ENCODE assay signal across 20 mouse cellular contexts in genomic region chr11:81750876-81751275, GRCm38 (mm10).
DNase-seq lines count a peak whose midpoint lies in the region; ATAC-seq and TF ChIP-seq lines count a peak whose summit lies in the region.
"Had no signal": no experiment of that assay in that cellular context is flagged by ENCODE, and none has a peak within 500 bp of the region (broad histone marks: within the 10 kb centered on the region; RNA-seq: fewer than 3 reads in every experiment).

No protein-coding gene starts in this region.

- H3K27ac ChIP-seq in cerebellum, adult 2 months (ENCODE audit: insufficient read depth, low read length), result no peak overlapping the region
- H3K27ac ChIP-seq in heart, embryonic 10.5 days, result no peak overlapping the region
- no peak overlapping the region for H3K27ac ChIP-seq in midbrain, embryonic 11.5 days (ENCODE audit: low read depth, low read length)
- no peak overlapping the region for H3K27ac ChIP-seq in midbrain, embryonic 10.5 days (replicated peaks)

- no peaks in the 10 kb centered on the region; the same call in none of the 2 replicates for H3K4me1 ChIP-seq in cerebellum, adult 2 months (ENCODE audit: control insufficient read depth, insufficient read depth, low read length)
- no peaks in the 10 kb centered on the region for H3K4me1 ChIP-seq in heart, embryonic 10.5 days
- H3K4me1 ChIP-seq in midbrain, embryonic 11.5 days (ENCODE audit: control insufficient read depth, insufficient read depth, low read length), result no peaks in the 10 kb centered on the region
- H3K4me1 ChIP-seq in midbrain, embryonic 10.5 days, result no peaks in the 10 kb centered on the region

- H3K9ac ChIP-seq in midbrain, embryonic 11.5 days (ENCODE audit: low read length), result no peak overlapping the region

- WGBS in cerebellum, adult 2 months, result 79% methylated on average over 5 of the region's 5 CpGs
- WGBS in heart, embryonic 10.5 days, result 87% methylated on average over 5 of the region's 5 CpGs
- WGBS in midbrain, embryonic 11.5 days, result 88% methylated on average over 5 of the region's 5 CpGs
- 92% methylated on average over 5 of the region's 5 CpGs for WGBS in midbrain, embryonic 10.5 days

- 0 out of 2 replicates have a peak, but pooled peaks cover 5% of the 10 kb centered on the region for H3K9me3 ChIP-seq in heart, embryonic 10.5 days
- no peaks in the 10 kb centered on the region for H3K9me3 ChIP-seq in midbrain, embryonic 11.5 days (ENCODE audit: control insufficient read depth, low read length)
- peaks cover 9% of the 10 kb centered on the region for H3K9me3 ChIP-seq in midbrain, embryonic 10.5 days (replicated peaks)

- DNase-seq in cerebellum, postnatal 10 days, result peak; percentile 49 to 64
- DNase-seq in cerebellum, adult 2 months, result no peak
- DNase-seq in heart, adult 11 months, result peak; percentile 28
- DNase-seq in heart, embryonic 10.5 days (ENCODE audit: low spot score), result no peak
- DNase-seq in midbrain, embryonic 11.5 days (ENCODE audit: low spot score, missing footprints), result peak; percentile 19
- no peak for DNase-seq in midbrain, embryonic 10.5 days (ENCODE audit: low spot score)
- DNase-seq: adrenal gland, adult 2 months; adrenal gland, adult 8-10 months; adrenal gland, postnatal 10 days; adrenal gland, postnatal 14 days; adrenal gland, postnatal 25 days; adrenal gland, postnatal 36 days; B cell, adult 2 months; cerebellum, adult 11 months; cerebellum, adult 11-12 months; cerebellum, adult 18-20 months had no signal

- no peak overlapping the region for H3K4me3 ChIP-seq in cerebellum, adult 2 months (replicated peaks; ENCODE audit: insufficient read depth, low read depth, low read length)
- H3K4me3 ChIP-seq in heart, embryonic 10.5 days, result no peak overlapping the region
- no peak overlapping the region for H3K4me3 ChIP-seq in midbrain, embryonic 11.5 days (ENCODE audit: low read depth, low read length)
- no peak overlapping the region for H3K4me3 ChIP-seq in midbrain, embryonic 10.5 days

- no peak for TF ChIP-seq POLR2A in cerebellum, adult 2 months (IDR thresholded peaks at IDR 0.05; ENCODE audit: borderline replicate concordance, insufficient read depth, low read length)

- ATAC-seq in midbrain, embryonic 11.5 days (ENCODE audit: low FRiP score), result no peak
- ATAC-seq: activated CD4-positive, CD25-positive, alpha-beta regulatory T cell, adult 4 months; CD4-positive, CD25-positive, alpha-beta regulatory T cell, adult 4 months; Patski had no signal

- no peaks in the 10 kb centered on the region for H3K36me3 ChIP-seq in heart, embryonic 10.5 days
- H3K36me3 ChIP-seq in midbrain, embryonic 11.5 days (ENCODE audit: control insufficient read depth, insufficient read depth, low read length), result no peaks in the 10 kb centered on the region
- H3K36me3 ChIP-seq in midbrain, embryonic 10.5 days, result no peaks in the 10 kb centered on the region
- H3K36me3 ChIP-seq: G1E had no signal

- no peak overlapping the region for H3K4me2 ChIP-seq in midbrain, embryonic 11.5 days

- no peak for TF ChIP-seq CTCF in cerebellum, adult 2 months (IDR thresholded peaks at IDR 0.05; ENCODE audit: borderline replicate concordance, insufficient read depth, low read depth, low read length)

- no peaks in the 10 kb centered on the region for H3K27me3 ChIP-seq in cerebellum, adult 2 months (ENCODE audit: control insufficient read depth, insufficient read depth, low read length)
- H3K27me3 ChIP-seq in heart, embryonic 10.5 days (ENCODE audit: insufficient read depth, poor library complexity, severe bottlenecking), result no peaks in the 10 kb centered on the region
- H3K27me3 ChIP-seq in midbrain, embryonic 11.5 days (ENCODE audit: control insufficient read depth, insufficient read depth, low read length), result no peaks in the 10 kb centered on the region
- no peaks in the 10 kb centered on the region for H3K27me3 ChIP-seq in midbrain, embryonic 10.5 days (ENCODE audit: low read depth, poor library complexity, severe bottlenecking)

Comparison
In these comparisons a context has a peak if more than half of its experiments do, and no peak if none do; other contexts are left out.
1. DNase-seq: peak in cerebellum, postnatal 10 days (2 of 2), heart, adult 11 months (single experiment) and midbrain, embryonic 11.5 days (single experiment); none in cerebellum, adult 2 months (0 of 2), heart, embryonic 10.5 days (single experiment) and midbrain, embryonic 10.5 days (single experiment).